Mouse (Mus musculus) ES-E14 (cell line): ENCODE data around the gene Ccdc71. TPM values are rescaled to one million over a fixed set of nuclear protein-coding genes. Genes with fewer than 3 reads are reported as not detected.

ENCODE experiments used
- DNase-seq: peaks from one replicate; pipeline ENCODE4 v3.0.0-alpha.2; 2013; ENCODE audit warnings: low read depth, low spot score
- H3K27ac ChIP-seq: 2 replicates; pipeline ENCODE4 v1.5.1; 2012; ENCODE audit warnings: low read depth, mild to moderate bottlenecking, low read length, moderate library complexity, mixed read lengths; ENCODE audit not compliant: poor library complexity, insufficient read depth, severe bottlenecking
- H3K36me3 ChIP-seq: 2 replicates; pipeline ENCODE4 v1.6.1; 2012; ENCODE audit warnings: mild to moderate bottlenecking, low read length, moderate library complexity, mixed read lengths; ENCODE audit not compliant: control insufficient read depth, poor library complexity, insufficient read depth, severe bottlenecking
- H3K4me1 ChIP-seq, 2 experiments: fragments of 150-350 bp in 1 of 2; sonication (generic) in 1 of 2; 2 replicates each; pipeline ENCODE4 v1.6.1; 2012; ENCODE audit warnings: low read length in 2 of 2, mild to moderate bottlenecking in 1 of 2, mixed read lengths in 1 of 2; ENCODE audit not compliant: control insufficient read depth in 2 of 2, insufficient read depth in 2 of 2, poor library complexity in 1 of 2
- H3K4me3 ChIP-seq, 2 experiments: fragments of 150-350 bp in 1 of 2; sonication (generic) in 1 of 2; 2 replicates each; pipeline ENCODE4 v1.5.1; 2012; ENCODE audit warnings: low read length in 2 of 2, low read depth in 1 of 2, mild to moderate bottlenecking in 1 of 2, mixed read lengths in 1 of 2; ENCODE audit not compliant: insufficient read depth in 1 of 2, poor library complexity in 1 of 2, severe bottlenecking in 1 of 2
- H3K9ac ChIP-seq: 2 replicates; pipeline ENCODE4 v1.6.1; 2012; ENCODE audit warnings: low read depth, mild to moderate bottlenecking, low read length, mixed read lengths; ENCODE audit not compliant: poor library complexity, insufficient read depth, severe bottlenecking
- H3K9me3 ChIP-seq: fragments of 150-350 bp; sonication (generic); 2 replicates; pipeline ENCODE4 v1.6.1; 2012; ENCODE audit warnings: low read depth, mild to moderate bottlenecking, low read length; ENCODE audit not compliant: control insufficient read depth, insufficient read depth
- CHD2 ChIP-seq: IDR thresholded peaks from 2 replicates; pipeline ENCODE4 v1.6.1; 2014; ENCODE audit warnings: mild to moderate bottlenecking, low read depth, low read length, inconsistent platforms
- HCFC1 ChIP-seq: IDR thresholded peaks from 2 replicates; pipeline ENCODE4 v1.6.1; 2012; ENCODE audit warnings: low read length, inconsistent platforms, borderline replicate concordance; ENCODE audit not compliant: insufficient read depth
- MAFK ChIP-seq: IDR thresholded peaks from 2 replicates; pipeline ENCODE4 v1.6.1; 2014; ENCODE audit warnings: mild to moderate bottlenecking, low read depth, low read length, inconsistent platforms; ENCODE audit not compliant: insufficient read depth
- ZC3H11A ChIP-seq: IDR thresholded peaks from 2 replicates; pipeline ENCODE4 v1.6.1; 2012; ENCODE audit warnings: low read depth, mild to moderate bottlenecking, inconsistent platforms, low read length, borderline replicate concordance
- ZNF384 ChIP-seq: IDR thresholded peaks from 2 replicates; pipeline ENCODE4 v1.6.1; 2012; ENCODE audit warnings: low read depth, low read length, inconsistent platforms
- in situ Hi-C, 2 experiments: fragments of 600-800 bp; cut with MboI; formaldehyde crosslinking; loops; one replicate each; pipeline ENCODE4 v1.15.1; 2025; ENCODE audit warnings: low sequenced_read_pairs in 2 of 2, inconsistent platforms in 1 of 2; ENCODE audit not compliant: unreplicated experiment in 2 of 2
- total RNA-seq: library from RNA; depleted of rRNA; stranded (reverse); fragments of 300-350 nt; gene quantifications from 2 replicates; pipeline ENCODE4 v1.2.3, GENCODE M21; 2012

Ccdc71 gene
- total RNA-seq, 1 experiment = 18.6 TPM

DNA sequence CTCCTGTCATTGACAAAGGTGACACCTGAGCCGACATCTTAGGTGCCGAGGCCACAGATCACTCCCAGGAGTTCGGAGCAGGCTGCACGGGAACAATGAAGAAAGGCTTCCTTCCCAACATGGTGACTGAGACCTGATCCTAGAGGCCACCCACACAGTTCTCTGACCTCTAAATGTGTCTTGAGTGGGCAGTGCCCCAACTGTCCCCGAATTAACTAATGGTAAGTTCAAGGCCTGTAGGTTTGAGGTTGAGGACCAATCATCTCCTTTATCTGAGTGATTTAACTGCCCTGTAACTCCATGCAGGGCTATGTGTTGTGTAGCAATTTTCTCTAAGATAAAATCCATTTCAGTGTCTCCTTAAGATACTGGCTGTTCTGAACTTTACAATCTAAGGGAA is 9.1 kb downstream of the Ccdc71 start:
- H3K9ac ChIP-seq = no peak overlapping the region
- in situ Hi-C loops = no loop called here
- no peak for TF ChIP-seq MAFK
- no peak for TF ChIP-seq HCFC1
- TF ChIP-seq ZC3H11A = no peak
- TF ChIP-seq ZNF384 = no peak
- TF ChIP-seq CHD2 = no peak

DNA sequence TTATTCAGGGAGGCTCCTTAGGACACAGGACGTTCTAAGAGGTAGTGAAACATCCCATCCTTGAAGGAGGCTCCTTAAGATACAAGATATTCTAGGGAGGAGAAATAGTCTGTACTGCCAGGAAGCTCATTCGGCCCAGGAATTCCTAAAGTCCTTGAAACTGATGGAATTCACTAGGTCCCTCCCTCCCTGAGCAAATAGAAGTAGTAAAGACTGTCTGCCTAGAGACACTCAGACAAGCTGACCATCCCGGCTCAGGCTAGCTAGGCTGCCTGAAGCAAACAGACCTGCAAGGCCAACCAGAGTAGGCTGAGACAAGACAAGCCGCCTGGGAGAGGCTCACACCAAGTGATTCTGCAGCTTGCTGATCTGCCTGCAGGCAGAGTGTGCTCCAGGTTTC is 9.5 kb downstream of the Ccdc71 start:
- no peak overlapping the region for H3K4me3 ChIP-seq
- in situ Hi-C loops = no loop called here
- H3K27ac ChIP-seq = no peak overlapping the region
- peaks cover 4% of the 10 kb centered on the region; the same call in 1 of the 2 replicates for H3K36me3 ChIP-seq
- TF ChIP-seq HCFC1 = no peak
- TF ChIP-seq ZNF384 = no peak
- no peak for TF ChIP-seq CHD2
- no peak for TF ChIP-seq ZC3H11A
- TF ChIP-seq MAFK = no peak
- no peaks in the 10 kb centered on the region for H3K4me1 ChIP-seq
- no peak overlapping the region for H3K9ac ChIP-seq
- H3K9me3 ChIP-seq = no peaks in the 10 kb centered on the region
- DNase-seq = no peak

More for the DNA sequence above, 9.1 kb downstream of the Ccdc71 start:
- Histone ChIP-seq H3K4me1 (no peaks in the 10 kb centered on the region), H3K9me3 (no peaks in the 10 kb centered on the region), H3K36me3 (peaks cover 4% of the 10 kb centered on the region; the same call in 1 of the 2 replicates), H3K27ac (no peak overlapping the region), H3K4me3 (no peak overlapping the region)
- no peak for DNase-seq

DNA sequence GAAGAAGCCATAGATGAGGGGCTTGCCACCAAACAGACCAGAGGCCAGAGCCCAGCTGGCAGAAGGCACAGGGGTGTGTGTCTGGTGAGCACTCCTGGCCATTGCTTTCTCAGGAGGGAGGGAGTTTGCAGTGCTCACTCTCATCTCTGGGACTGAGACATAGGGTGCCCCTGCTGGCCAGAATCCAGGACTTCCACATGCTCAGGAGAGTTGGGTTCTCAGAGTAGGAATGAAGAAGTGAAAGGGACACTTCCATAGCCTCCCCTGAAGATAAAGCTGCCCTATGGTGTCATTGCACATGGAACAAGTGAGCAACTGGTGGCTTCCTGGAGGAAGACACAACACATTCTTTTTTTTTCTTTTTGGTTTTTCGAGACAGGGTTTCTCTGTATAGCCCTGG is 14.2 kb downstream of the Ccdc71 start:
- H3K9ac ChIP-seq = no peak overlapping the region
- no peak for DNase-seq
- no peaks in the 10 kb centered on the region for H3K9me3 ChIP-seq
- H3K4me1 ChIP-seq = peaks cover 1 to 3% of the 10 kb centered on the region in 2 experiments; a peak in 1 of 4 replicates
- in situ Hi-C loops = no loop called here
- H3K27ac ChIP-seq = no peak overlapping the region
- H3K4me3 ChIP-seq = no peak overlapping the region
- no peaks in the 10 kb centered on the region for H3K36me3 ChIP-seq
- no peak for TF ChIP-seq MAFK
- TF ChIP-seq ZC3H11A = no peak
- no peak for TF ChIP-seq HCFC1

DNA sequence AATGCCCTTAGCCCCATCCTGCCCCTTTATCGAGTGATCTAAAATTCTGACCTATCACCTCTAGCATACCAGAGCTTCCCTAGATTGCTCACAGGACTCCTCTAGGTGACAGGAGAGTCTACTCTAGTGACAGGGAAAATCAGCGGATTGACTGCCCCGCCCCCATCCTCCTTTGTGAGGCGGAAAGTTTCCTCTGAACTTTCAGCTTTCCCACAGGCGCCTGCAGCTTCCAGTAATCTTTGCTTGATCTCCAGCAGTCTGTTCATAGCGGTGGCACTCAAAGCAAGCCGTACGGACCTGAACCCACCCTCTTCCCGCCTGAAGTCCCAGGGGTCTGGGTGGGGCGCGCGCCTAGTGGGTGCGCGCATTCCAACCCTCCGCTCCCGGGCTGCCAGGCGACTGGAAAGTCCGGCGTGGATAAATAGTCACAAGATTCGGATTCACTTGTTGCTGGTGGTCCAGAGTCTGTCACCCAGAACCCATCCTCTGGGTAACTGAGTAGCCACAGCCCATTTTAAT is 18.4 kb downstream of the Ccdc71 start:
- H3K9ac ChIP-seq = peak overlapping the region; percentile 15; the same call in 1 of the 2 replicates
- H3K36me3 ChIP-seq = no peaks in the 10 kb centered on the region
- H3K27ac ChIP-seq = no peak overlapping the region; the same call in 1 of the 2 replicates
- peak; percentile 66; the same call in 1 of the 2 replicates for TF ChIP-seq CHD2
- 0 out of 2 replicates have a peak, but pooled peaks have one; percentile 3 for TF ChIP-seq MAFK
- TF ChIP-seq ZNF384 = no peak
- peak; percentile 54; the same call in 1 of the 2 replicates for TF ChIP-seq HCFC1
- TF ChIP-seq ZC3H11A = no peak
- H3K9me3 ChIP-seq = no peaks in the 10 kb centered on the region
- peaks cover 1 to 10% of the 10 kb centered on the region in 2 experiments; a peak in 2 of 4 replicates for H3K4me1 ChIP-seq
- H3K4me3 ChIP-seq = peak overlapping the region; percentile 47 to 50
- in situ Hi-C loops = no loop called here
- DNase-seq = peak; percentile 84

DNA sequence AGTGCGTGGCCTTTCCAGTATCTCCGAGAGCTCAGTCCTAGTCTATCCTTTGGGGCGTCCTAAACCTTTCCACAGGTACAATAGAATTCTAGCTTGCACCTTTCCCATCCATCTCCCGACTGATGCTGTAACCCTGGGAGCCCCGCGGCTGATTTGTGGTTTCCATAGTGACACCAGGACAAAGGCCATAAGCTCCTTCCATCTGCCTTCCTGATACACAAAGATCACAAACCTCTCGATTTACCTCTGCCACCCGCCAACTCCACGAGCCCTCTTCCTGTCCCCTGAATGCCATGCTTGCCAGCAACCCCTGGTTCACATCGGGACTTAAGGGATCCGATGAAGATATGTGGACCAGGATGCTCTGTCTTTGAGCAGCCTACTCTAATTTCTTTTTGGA is 18.9 kb downstream of the Ccdc71 start:
- Histone ChIP-seq H3K9me3 (no peaks in the 10 kb centered on the region), H3K9ac (no peak overlapping the region), H3K4me1 (peaks cover 1 to 10% of the 10 kb centered on the region in 2 experiments; a peak in 2 of 4 replicates), H3K27ac (no peak overlapping the region), H3K4me3 (peak overlapping the region in 1 of 2 experiments; percentile 47; a peak in 2 of 4 replicates), H3K36me3 (no peaks in the 10 kb centered on the region)
- TF ChIP-seq MAFK = no peak
- no peak for TF ChIP-seq ZNF384
- no peak for TF ChIP-seq HCFC1
- TF ChIP-seq ZC3H11A = no peak
- TF ChIP-seq CHD2 = no peak
- in situ Hi-C loops = no loop called here
- peak; percentile 25 for DNase-seq
